Mouse (Mus musculus): Measurements from ENCODE around the gene Veph1. TPM values are rescaled to one million over a fixed set of nuclear protein-coding genes. Genes with fewer than 3 reads are reported as not detected.

Veph1 gene
- 0.80 TPM for polyA plus RNA-seq (2014; fragmentation: Illumina TruSeq; extraction: RNeasy Lipid Tissue Mini Kit (QIAGEN cat#74804))

GRCm38 (mm10) chr3:66296545-66296944, at the start of gene Veph1:
Veph1 (minus strand) TSS chr3:66296837.

GRCm38 (mm10) chr3:66219655-66220191, 76.9 kb downstream of the Veph1 start, which contains the start of gene Ptx3:
Ptx3 (plus strand) TSS chr3:66219910.

Other genes starting within 250 kb of the Veph1 start
- gene Ptx3, start 76.9 kb downstream of the Veph1 start, polyA plus RNA-seq (2014; fragmentation: Illumina TruSeq; extraction: RNeasy Lipid Tissue Mini Kit (QIAGEN cat#74804)) = 3.2 TPM